Mouse (Mus musculus) layer of hippocampus, postnatal 25 days (tissue): ENCODE measurements around the gene Sergef. TPM values are rescaled to one million over a fixed set of nuclear protein-coding genes. Genes with fewer than 3 reads are reported as not detected.

Experiments used
- DNase-seq, 2 experiments: peaks; one replicate each; pipeline ENCODE4 v3.0.0; 2022; ENCODE audit warnings: mixed read lengths in 2 of 2, low spot score in 1 of 2; ENCODE audit errors: extremely low spot score in 1 of 2
- total RNA-seq, 2 experiments: library from RNA; stranded (reverse); gene quantifications; 2 replicates each; pipeline ENCODE4 v1.2.3; 2021

The Sergef gene
- total RNA-seq, 2 experiments from 2014 or later = 40.2 to 46.2 TPM

DNA sequence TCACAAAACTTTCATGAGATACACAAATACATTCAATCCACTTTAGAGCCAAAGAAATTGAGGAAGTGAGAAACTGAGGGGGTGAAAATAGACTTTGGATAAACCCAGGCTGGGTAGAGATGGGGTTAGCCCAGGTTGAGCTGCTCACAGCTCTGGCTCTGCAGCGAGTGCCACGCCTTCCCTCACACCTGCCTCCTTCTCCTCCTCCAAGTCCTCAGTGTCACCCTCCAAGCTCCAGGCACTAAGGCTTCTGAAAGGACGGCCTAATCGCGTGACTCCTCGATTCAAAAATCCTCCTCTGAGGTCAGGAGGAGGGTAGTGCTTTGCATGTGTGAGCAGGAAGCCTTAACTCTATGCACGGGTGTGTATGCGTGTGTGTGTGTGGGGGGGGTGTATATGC is 176.5 kb downstream of the Sergef start:
- no peak for DNase-seq

DNA sequence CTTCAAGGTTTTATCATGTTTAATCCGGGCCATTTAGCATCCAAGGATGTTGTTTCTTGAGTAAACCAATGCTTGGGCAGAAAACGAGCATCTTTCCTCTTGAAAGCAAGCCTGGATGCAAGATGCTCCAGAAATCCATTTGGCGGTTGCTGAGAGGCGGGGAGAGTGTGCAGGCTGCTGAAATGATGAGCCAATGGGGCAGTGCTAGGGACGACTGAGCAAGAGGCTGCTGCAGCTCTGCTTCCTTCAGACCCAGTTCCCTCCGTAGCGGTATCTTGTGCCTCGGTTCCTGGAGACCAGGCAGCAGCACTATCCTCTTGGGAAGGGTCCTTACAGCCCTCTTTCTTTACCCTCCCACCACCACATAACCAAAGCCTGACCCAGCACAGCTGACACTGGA is 177.3 kb downstream of the Sergef start:
- no peak for DNase-seq

DNA sequence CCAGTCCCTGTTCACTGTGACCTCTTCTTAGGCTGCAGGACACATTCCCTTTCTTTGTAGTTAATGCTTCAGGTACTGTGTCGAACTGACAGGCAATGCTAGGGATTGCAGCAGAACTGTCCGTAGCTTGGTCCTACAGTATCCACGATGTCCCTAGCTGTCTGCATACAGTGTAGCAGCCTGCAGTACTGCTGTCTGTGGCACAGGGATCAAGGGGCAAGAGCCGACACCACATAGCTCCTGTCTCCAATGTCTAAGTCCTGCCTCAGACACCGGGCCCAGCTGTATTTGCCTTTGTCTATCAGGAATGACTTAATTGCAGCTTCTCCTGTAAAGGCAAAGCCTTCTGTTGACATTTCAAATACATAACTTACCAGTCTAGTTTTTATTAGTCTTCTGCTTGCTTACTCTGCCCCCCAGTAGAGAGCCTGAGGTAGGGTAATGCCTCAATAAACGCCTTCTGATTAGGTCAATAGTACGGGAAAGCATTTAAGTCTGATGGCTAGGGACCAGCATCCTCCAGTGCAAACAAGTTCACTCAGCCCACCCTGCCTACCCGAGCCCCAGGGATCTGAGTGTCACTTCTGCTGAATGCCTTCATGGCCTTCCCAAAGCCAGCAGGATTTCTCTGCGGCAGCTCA is 179.9 kb downstream of the Sergef start:
- DNase-seq = no peak

DNA sequence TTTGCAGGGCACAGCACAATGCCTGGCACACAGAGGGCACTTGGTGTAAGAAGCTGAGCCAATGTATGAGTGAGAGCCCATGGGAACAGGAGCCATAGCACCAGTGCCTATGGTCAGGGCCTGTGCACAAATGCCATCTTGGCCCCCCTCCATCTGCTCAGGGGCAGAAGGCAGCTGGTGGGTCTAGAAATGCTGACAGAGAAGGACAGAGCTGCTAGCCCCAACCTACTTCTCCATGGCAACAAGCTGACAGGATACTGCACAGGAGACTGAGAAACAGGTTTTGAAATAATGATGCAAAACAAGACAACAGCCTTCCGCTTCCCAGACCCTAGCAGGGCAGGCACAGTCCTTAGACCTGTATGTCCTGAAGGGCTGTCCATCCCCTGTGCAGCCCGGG is 180.4 kb downstream of the Sergef start:
- no peak for DNase-seq

GRCm38 (mm10) chr7:46457889-46458288 is 181.7 kb downstream of the Sergef start:
- DNase-seq = no peak

- DNase-seq = no peak
Observed at GRCm38 (mm10) chr7:46453930-46454679, 185.5 kb downstream of the Sergef start.

DNA sequence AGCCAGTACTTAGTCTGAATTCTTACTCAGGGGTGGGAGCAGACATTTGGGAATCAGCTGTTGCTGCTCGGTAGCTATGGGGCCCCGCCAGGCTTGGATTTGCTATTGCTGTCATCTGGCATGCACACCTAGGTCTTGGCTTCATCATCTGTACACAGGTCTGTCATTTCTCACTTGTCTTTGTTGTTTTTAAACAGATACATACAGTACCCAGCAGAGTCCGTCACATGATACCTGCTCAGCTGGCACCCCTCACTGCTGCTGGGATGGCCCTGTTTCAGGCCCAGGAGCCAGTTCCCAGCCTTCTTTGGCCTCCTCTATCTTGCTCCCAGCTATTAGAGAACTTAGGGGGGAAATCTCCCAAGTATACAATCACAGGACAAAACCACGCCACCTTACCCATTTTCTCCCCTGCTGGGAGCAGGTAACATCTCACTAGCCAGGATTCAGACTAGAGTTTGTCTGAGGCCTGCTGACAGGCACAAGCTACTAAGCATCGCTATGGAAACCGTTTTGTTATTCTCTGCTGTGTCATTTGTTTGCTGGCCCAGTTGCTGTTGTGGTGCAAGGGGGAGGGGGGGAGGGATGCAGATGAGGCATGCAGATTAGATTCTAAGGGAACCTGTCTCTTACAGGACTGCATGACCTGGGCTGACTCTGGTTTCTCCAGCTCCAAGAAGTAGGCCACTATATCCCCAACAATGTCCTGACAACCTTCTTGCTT is 190.5 kb downstream of the Sergef start:
- DNase-seq = no peak

DNA sequence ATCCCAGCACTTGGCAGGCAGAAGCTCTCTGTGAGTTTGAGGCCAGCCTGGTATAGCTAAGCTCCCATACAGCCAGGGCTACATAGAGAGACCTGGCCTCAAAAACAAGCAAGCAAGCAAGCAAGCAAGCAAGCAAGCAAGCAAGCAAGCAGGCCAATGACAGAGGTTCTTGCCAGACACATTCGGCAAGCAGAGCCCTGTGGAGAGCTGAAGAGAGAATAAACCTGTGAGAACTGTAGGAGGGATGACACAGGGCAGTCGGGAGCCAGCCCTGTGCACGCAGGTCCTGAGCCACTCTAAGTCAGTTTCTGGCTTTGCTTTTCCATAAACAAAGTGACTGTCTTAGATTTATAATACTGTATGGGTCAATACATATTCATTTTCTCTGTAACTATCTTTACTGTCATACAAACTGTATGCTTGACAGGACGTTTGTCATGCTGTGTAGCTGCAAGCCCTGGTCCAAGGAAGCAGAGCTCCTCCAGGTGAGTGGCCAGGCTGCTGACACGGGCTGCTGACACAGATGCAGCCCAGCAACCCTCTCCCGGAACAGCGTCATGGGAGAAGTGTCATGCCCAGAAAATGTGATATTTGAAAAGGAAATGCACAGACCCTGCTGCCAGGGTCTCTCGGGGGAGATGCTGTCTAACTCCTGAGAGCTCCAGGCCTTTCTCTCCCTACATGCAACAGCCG is 192.0 kb downstream of the Sergef start:
- DNase-seq = no peak

DNA sequence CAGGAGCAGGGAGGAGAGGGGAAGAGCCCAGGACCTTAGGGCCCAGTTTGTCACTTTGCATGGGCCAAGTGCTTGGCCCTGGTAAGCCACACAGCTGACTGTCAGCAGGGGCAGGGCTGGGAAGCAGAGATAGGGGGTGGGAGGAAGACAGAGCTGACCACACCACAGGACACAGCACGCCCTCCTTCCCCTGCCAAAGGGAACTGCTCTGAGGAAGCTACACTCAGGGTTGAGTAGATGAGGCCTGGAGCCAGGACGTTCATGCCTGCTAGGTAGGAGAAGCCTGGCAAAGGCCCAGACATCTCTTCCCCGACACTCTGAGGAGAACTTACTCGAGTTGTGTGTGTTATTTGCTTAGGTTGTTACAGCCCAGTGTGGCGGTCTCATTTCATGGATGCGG is 193.7 kb downstream of the Sergef start:
- no peak for DNase-seq

DNA sequence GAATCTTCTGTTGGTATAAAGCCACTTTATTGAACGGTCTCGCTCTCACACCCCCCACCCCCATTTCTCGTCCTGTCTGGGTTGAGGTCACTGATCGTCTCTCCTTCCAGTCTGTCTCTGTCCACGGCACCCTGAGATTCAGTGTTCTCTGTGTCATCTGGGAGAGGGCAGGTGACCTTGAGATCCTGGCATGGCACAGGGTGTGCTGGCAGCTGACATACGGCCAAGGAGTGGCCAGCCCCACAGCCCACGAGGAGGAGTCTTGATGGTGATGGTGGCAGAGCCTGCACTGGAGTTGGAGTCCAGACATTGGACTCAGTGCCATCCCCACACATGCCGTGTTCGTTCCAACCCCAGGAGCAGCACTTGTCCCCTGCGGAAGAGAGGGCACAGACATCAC is 196.4 kb downstream of the Sergef start:
- DNase-seq = no peak

- DNase-seq = no peak
Observed at GRCm38 (mm10) chr7:46438537-46439141, 201.0 kb downstream of the Sergef start.

DNA sequence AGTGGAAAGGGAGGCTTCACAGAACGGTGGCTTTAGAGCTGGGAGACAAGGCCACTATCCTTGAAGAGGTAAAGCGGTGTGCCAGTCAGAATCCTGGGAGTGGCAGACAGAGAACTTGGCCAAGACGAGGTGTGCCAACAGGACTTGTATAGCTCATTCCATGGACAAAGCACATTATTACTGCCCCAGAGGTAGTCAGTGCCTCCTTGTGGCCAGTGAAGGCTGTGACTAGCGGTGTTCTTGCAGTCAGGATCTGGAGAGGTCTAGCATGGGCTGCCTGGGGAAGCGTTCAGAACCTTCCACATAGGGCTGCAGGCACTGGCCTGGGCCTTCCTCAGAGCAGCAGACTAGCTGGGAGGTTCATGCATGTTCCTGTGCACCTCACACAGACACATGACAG is 203.8 kb downstream of the Sergef start:
- no peak for DNase-seq

DNA sequence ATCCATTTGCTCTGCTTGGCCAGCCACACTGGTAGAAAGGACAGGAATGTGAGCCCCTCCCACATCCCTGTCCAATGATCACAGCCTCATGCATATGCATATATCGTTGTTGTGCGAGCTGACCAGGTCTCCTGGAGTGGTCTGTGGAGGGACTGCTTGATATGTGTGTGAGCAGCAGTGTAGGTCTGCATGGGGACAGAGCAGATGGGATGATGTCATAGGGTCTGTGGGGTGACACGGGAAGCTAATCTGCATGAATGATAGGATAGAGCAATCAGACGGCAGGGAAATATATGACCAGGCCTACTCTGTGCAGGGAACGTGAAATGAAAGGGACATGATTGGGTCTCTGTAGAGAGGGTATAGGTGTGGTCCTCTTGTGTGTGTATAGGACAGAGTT is 205.7 kb downstream of the Sergef start:
- no peak for DNase-seq

GRCm38 (mm10) chr7:46425012-46425411 is 214.6 kb downstream of the Sergef start:
- no peak for DNase-seq

DNA sequence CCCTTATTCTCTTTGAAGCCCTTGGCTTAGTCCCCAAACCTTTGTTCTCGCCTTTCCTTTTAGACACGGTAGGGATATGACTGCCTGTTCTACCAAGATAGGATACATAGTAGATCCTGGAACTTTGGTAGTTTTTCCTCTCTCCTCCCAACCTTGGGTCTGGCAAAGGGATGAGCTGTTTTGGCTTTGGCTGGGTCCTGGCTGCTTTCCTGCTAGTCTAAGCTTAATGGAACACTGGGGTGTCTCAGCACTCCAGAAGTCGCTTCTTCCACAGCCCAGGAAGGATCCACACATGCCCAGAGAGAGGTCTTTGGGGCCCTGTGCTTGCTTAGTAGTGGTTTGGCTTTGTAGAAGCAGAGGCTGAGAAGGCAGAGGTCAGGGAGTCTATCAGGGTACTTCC is 215.7 kb downstream of the Sergef start:
- DNase-seq = no peak

DNA sequence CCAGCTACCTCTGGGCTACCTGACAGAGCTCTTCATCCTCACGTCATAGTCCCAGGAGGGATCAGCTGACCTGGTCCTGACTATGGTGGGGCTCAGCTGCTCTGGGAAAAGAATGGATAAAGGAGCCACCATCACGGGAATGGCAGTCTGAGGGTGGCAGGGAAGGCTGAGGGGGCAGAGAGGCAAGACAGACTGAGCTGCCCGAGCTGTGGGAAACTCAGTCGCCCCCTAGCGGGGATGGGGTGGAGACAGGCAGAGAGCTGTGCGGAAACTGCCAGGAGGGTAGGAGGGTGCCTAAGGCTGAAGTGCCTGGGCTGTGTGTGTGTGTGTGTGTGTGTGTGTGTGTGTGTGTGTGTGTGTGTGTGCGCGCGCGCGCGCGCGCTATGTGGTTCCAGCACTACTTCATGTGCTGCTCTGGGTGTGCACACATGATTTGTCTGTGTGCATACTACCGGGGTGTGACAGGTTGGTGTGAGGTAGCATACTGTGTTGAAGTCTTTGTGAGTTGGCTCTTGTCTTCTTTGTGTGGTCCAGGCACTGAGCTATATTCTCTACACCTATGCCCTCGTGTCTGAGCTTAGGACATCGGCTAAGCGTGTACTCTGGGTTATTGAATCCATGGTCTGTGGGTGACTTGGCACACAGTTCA is 216.7 kb downstream of the Sergef start:
- peak; percentile 76 to 81 for DNase-seq

DNA sequence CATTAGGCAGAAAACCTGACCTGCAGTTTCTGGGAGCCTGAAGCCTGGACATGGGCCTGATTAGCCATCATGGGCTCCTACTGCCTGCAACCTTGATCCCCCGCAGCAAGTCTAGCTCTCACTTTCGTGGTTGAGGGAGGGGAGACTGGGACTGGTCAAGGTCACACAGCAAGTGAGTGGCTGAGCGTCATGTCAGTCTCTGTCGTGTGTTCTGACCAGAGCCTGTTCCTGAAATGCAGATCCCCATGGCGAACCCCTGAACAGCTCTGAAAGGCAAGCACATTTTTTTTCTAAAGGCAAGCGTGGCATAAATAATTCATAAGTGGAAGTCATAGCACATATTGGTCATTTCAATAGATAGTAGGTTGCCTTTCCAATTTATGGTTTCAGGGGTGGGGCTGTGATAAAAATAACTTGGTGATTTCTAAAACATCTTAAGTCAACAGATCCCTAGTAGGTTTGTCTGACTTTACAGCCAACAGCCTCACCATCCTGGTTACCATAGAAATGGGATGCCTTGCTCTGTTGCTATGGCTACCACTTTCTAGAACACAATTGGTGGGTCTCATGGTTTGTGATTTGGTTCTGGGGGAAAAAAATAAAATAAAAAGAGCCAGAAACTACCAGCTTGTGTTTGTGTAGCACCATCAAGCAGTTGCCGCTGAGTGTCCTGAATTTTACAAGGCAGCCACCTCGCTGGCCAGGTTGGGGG is 217.4 kb downstream of the Sergef start:
- no peak for DNase-seq

DNA sequence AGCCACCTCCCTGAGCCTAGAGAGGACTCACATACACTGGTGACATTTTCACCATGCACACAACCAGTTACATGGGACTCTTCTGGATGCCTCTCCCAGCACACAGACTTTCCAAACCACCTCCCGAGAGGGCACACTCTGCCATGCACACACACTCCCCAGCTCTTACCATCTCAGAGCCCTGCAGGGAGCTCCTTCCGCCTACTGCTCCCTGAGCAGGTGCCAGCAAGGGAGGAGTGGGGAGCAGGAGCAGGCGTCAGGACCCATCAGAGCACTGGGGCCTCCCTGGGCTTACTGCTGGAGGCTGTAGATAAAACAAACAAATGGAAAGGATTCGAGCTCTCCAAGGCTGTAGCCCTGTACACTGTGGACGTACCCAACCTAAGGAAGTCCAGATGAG is 218.1 kb downstream of the Sergef start:
- no peak for DNase-seq

GRCm38 (mm10) chr7:46418102-46418622 is 221.4 kb downstream of the Sergef start:
- no peak for DNase-seq
